Mouse (Mus musculus): ENCODE measurements around the gene Ptn.

DNA sequence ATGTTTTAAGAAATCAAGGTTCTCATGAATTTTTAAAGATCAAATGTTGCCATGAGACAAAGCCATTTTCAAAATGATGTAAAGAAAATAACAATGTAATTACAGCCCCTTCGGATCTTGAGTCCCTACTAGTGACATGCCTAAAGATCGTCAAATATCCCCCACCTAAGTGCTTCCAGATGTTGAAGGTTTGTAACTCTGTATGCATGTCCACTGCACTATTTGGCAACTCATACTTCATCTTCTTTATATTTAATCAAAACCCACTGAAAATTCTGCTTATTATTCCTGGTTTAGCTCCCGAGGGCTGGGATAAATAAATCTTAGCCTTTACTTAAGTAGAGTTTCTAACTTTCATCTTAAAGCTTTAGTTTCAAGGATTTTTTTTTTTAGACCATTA, 31.7 kb upstream of the Ptn start:
- TF ChIP-seq MAFK (IDR thresholded peaks at IDR 0.05; ENCODE audit: borderline replicate concordance, low read depth, low read length): no peak
- no peak for TF ChIP-seq ETS1 (IDR thresholded peaks at IDR 0.05; ENCODE audit: low read depth, low read length)
- no peak for TF ChIP-seq ZKSCAN1 (IDR thresholded peaks at IDR 0.05; ENCODE audit: low read depth, low read length)
- no peak for TF ChIP-seq CTCF (IDR thresholded peaks at IDR 0.05 in 2 of 3, conservative IDR thresholded peaks at IDR 0.05 in 1 of 3; ENCODE audit: control insufficient read depth in 1 of 3, insufficient read depth in 1 of 3, low read depth in 2 of 3, low read length in 3 of 3, poor library complexity in 1 of 3, severe bottlenecking in 1 of 3)
- TF ChIP-seq TCF12 (IDR thresholded peaks at IDR 0.05; ENCODE audit: low read depth, low read length): no peak
- no peak for TF ChIP-seq USF1 (IDR thresholded peaks at IDR 0.05; ENCODE audit: low read depth, low read length)
- TF ChIP-seq EP300 (IDR thresholded peaks at IDR 0.05; ENCODE audit: low read depth in 1 of 2, low read length in 2 of 2): no peak

All from MEL (cell line).